Comparison of ENCODE assay signal across 21 mouse cellular contexts in genomic region chr12:100288018-100288417, GRCm38 (mm10).
DNase-seq lines count a peak whose midpoint lies in the region; ATAC-seq and TF ChIP-seq lines count a peak whose summit lies in the region.
"Had no signal": no experiment of that assay in that cellular context is flagged by ENCODE, and none has a peak within 500 bp of the region (broad histone marks: within the 10 kb centered on the region; RNA-seq: fewer than 3 reads in every experiment).

No protein-coding gene starts in this region.

- WGBS in intestine, embryonic 16.5 days = 61% methylated on average over 5 of the region's 5 CpGs
- WGBS in small intestine, adult 2 months = 39% methylated on average over 5 of the region's 5 CpGs

- no peak overlapping the region for H3K4me3 ChIP-seq in gastrocnemius, adult 2 months
- no peak overlapping the region for H3K4me3 ChIP-seq in intestine, embryonic 16.5 days (ENCODE audit: low read length)
- no peak overlapping the region for H3K4me3 ChIP-seq in small intestine, adult 2 months (ENCODE audit: low read depth, low read length)
- H3K4me3 ChIP-seq: left cerebral cortex, adult 2 months; midbrain, embryonic 10.5 days had no signal

- intact Hi-C loops in gastrocnemius, adult 2 months (cut with DNase I) = no loop called here

- peak overlapping the region; percentile 70 for H3K27ac ChIP-seq in gastrocnemius, adult 2 months
- peak overlapping the region; percentile 51 for H3K27ac ChIP-seq in intestine, embryonic 16.5 days (ENCODE audit: low read length)
- peak overlapping the region; percentile 77 for H3K27ac ChIP-seq in small intestine, adult 2 months (ENCODE audit: insufficient read depth, low read depth, low read length)
- H3K27ac ChIP-seq: macrophage had no signal

- H3K27me3 ChIP-seq in intestine, embryonic 16.5 days (replicated peaks; ENCODE audit: control insufficient read depth, insufficient read depth, low read length) = no peaks in the 10 kb centered on the region
- H3K27me3 ChIP-seq in small intestine, adult 2 months (ENCODE audit: control insufficient read depth, insufficient read depth, low read length) = no peaks in the 10 kb centered on the region
- H3K27me3 ChIP-seq: Patski had no signal

- peaks cover 42% of the 10 kb centered on the region for H3K4me1 ChIP-seq in intestine, embryonic 16.5 days (ENCODE audit: control insufficient read depth, insufficient read depth, low read length)
- peaks cover 66% of the 10 kb centered on the region for H3K4me1 ChIP-seq in small intestine, adult 2 months (ENCODE audit: control insufficient read depth, insufficient read depth, insufficient read length, low read length)

- no peaks in the 10 kb centered on the region for H3K36me3 ChIP-seq in intestine, embryonic 16.5 days (ENCODE audit: control insufficient read depth, insufficient read depth, low read length)
- H3K36me3 ChIP-seq in small intestine, adult 2 months (ENCODE audit: control insufficient read depth, insufficient read depth, low read length) = no peaks in the 10 kb centered on the region
- H3K36me3 ChIP-seq: midbrain, embryonic 10.5 days had no signal

- no peak overlapping the region for H3K4me2 ChIP-seq in intestine, embryonic 16.5 days (ENCODE audit: low read depth, low read length)

- no peak for TF ChIP-seq POLR2A in small intestine, adult 2 months (IDR thresholded peaks at IDR 0.05; ENCODE audit: low read depth, low read length)

- H3K9ac ChIP-seq in intestine, embryonic 16.5 days (ENCODE audit: low read depth, low read length) = no peak overlapping the region

- DNase-seq in gastrocnemius, adult 2 months = no peak
- no peak for DNase-seq in gastrocnemius, postnatal 4 days (ENCODE audit: low spot score in 2 of 2)
- DNase-seq in kidney, adult 8-10 months = peak; percentile 35 to 63
- no peak for DNase-seq in kidney, postnatal 4 days
- DNase-seq in layer of hippocampus, postnatal 25 days (ENCODE audit: extremely low spot score in 1 of 2, low spot score in 1 of 2) = no peak
- DNase-seq in layer of hippocampus, adult 8-10 months (ENCODE audit: low spot score in 2 of 2) = no peak
- DNase-seq: adrenal gland, postnatal 14 days; cerebellum, adult 11 months; cerebellum, postnatal 14 days; left cerebral cortex, postnatal 4 days; liver; thymus, postnatal 14 days had no signal

- H3K9me3 ChIP-seq in intestine, embryonic 16.5 days (ENCODE audit: control insufficient read depth, low read length) = no peaks in the 10 kb centered on the region
- H3K9me3 ChIP-seq: midbrain, embryonic 10.5 days had no signal

- TF ChIP-seq CTCF in gastrocnemius, adult 2 months (IDR thresholded peaks at IDR 0.05) = no peak
- peak; percentile 26; the same call in 1 of the 2 replicates for TF ChIP-seq CTCF in small intestine, adult 2 months (IDR thresholded peaks at IDR 0.05; ENCODE audit: extremely low read depth, insufficient read length, insufficient replicate concordance, low read depth, low read length)

- peak; percentile 69 for ATAC-seq in intestine, embryonic 16.5 days
- ATAC-seq: activated CD4-positive, CD25-positive, alpha-beta regulatory T cell, adult 4 months; forebrain, embryonic 16.5 days; hindbrain, embryonic 16.5 days; Patski had no signal

Comparison
In these comparisons a context has a peak if more than half of its experiments do, and no peak if none do; other contexts are left out.
1. DNase-seq: peak in kidney, adult 8-10 months (2 of 2); none in gastrocnemius, adult 2 months (single experiment), gastrocnemius, postnatal 4 days (0 of 2), kidney, postnatal 4 days (0 of 2), layer of hippocampus, postnatal 25 days (0 of 2) and layer of hippocampus, adult 8-10 months (0 of 2).
2. Peak in every context shown above with its lines, with median percentiles within 50 percentile points of each other: H3K27ac ChIP-seq.